Mouse (Mus musculus) layer of hippocampus, adult 9-10 months (tissue): ENCODE data around the gene Blvrb.
"Not testable (repeated sequence)": the region's sequence is repeated elsewhere in the genome, so short reads cannot be mapped to it uniquely, and the experiment has no call there.

Experiments
- DNase-seq: peaks from one replicate; pipeline ENCODE4 v3.0.0; 2022; ENCODE audit warnings: low spot score

Gene Blvrb

GRCm38 (mm10) chr7:27483860-27484259, 36.1 kb downstream of the Blvrb start:
- DNase-seq, result no peak

GRCm38 (mm10) chr7:27486102-27486769, 38.5 kb downstream of the Blvrb start:
- DNase-seq, result no peak

- peak; percentile 99 for DNase-seq
Observed at GRCm38 (mm10) chr7:27486770-27487697, 39.3 kb downstream of the Blvrb start, which contains the start of gene Sertad1. Sertad1 (plus strand) TSS chr7:27486910.

GRCm38 (mm10) chr7:27487740-27488268, 40.0 kb downstream of the Blvrb start:
- no peak for DNase-seq

GRCm38 (mm10) chr7:27489270-27489869, 41.6 kb downstream of the Blvrb start:
- DNase-seq, result no peak

- DNase-seq, result no peak
Observed at GRCm38 (mm10) chr7:27490227-27490542, 42.4 kb downstream of the Blvrb start.

- peak; percentile 76 for DNase-seq
Observed at GRCm38 (mm10) chr7:27490543-27491329, 43.0 kb downstream of the Blvrb start.

- DNase-seq, result no peak
Observed at GRCm38 (mm10) chr7:27491856-27492255, 44.1 kb downstream of the Blvrb start.

GRCm38 (mm10) chr7:27493022-27493421, 45.2 kb downstream of the Blvrb start:
- DNase-seq, result no peak

GRCm38 (mm10) chr7:27493450-27493849, 45.7 kb downstream of the Blvrb start:
- no peak for DNase-seq

GRCm38 (mm10) chr7:27494659-27495367, 47.0 kb downstream of the Blvrb start:
- DNase-seq, result not testable (repeated sequence)

GRCm38 (mm10) chr7:27499036-27499435, 51.3 kb downstream of the Blvrb start, which contains the start of gene Prx:
Prx (plus strand) TSS chr7:27499324.
- no peak for DNase-seq

GRCm38 (mm10) chr7:27501620-27502019, 53.8 kb downstream of the Blvrb start:
- no peak for DNase-seq

GRCm38 (mm10) chr7:27506765-27507370, 59.1 kb downstream of the Blvrb start:
- DNase-seq, result no peak

GRCm38 (mm10) chr7:27507711-27508647, 60.2 kb downstream of the Blvrb start:
- DNase-seq, result peak; percentile 82

GRCm38 (mm10) chr7:27508648-27509005, 60.8 kb downstream of the Blvrb start:
- no peak for DNase-seq

- DNase-seq, result no peak
Observed at GRCm38 (mm10) chr7:27510809-27511208, 63.0 kb downstream of the Blvrb start.

GRCm38 (mm10) chr7:27514961-27515360, 67.2 kb downstream of the Blvrb start:
- no peak for DNase-seq
